20 mouse cellular contexts compared by ENCODE assay signal in genomic region chr12:81905865-81906264, GRCm38 (mm10). TPM values are rescaled to one million over a fixed set of nuclear protein-coding genes. Genes with fewer than 3 reads are reported as not detected.
DNase-seq lines count a peak whose midpoint lies in the region; ATAC-seq and TF ChIP-seq lines count a peak whose summit lies in the region.
"Had no signal": no experiment of that assay in that cellular context is flagged by ENCODE, and none has a peak within 500 bp of the region (broad histone marks: within the 10 kb centered on the region; RNA-seq: fewer than 3 reads in every experiment).

No protein-coding gene starts in this region.

- 37% methylated on average over 2 of the region's 2 CpGs for WGBS in liver, embryonic 12.5 days (ENCODE audit: insufficient replicate concordance)
- WGBS in small intestine, adult 2 months, result 32% methylated on average over 2 of the region's 2 CpGs
- WGBS in embryonic facial prominence, embryonic 10.5 days, result 97% methylated on average over 2 of the region's 2 CpGs
- WGBS in midbrain, embryonic 10.5 days, result 88% methylated on average over 2 of the region's 2 CpGs

- peak; percentile 67 for DNase-seq in gonadal fat pad, adult 2 months (ENCODE audit: low read depth)
- DNase-seq in frontal cortex, postnatal 36 days (ENCODE audit: low spot score in 2 of 2), result no peak
- no peak for DNase-seq in embryonic facial prominence, embryonic 10.5 days (ENCODE audit: low spot score)
- no peak for DNase-seq in midbrain, embryonic 10.5 days (ENCODE audit: low spot score)
- DNase-seq: adrenal gland, postnatal 25 days; B cell, adult 2 months; cerebellum, adult 9-10 months; kidney, postnatal 25 days; layer of hippocampus, postnatal 36 days; right cerebral cortex, adult 18-20 months had no signal

- no peak overlapping the region for H3K9ac ChIP-seq in liver, embryonic 12.5 days
- H3K9ac ChIP-seq: forebrain, embryonic 12.5 days; hindbrain, embryonic 13.5 days; midbrain, embryonic 15.5 days had no signal

- no peak overlapping the region for H3K4me2 ChIP-seq in liver, embryonic 12.5 days
- H3K4me2 ChIP-seq: forebrain, embryonic 12.5 days; hindbrain, embryonic 13.5 days; midbrain, embryonic 15.5 days had no signal

- H3K9me3 ChIP-seq in megakaryocyte, embryonic 14.5 days, result no peaks in the 10 kb centered on the region
- H3K9me3 ChIP-seq in liver, embryonic 12.5 days (replicated peaks), result no peaks in the 10 kb centered on the region
- H3K9me3 ChIP-seq in embryonic facial prominence, embryonic 10.5 days, result no peaks in the 10 kb centered on the region
- H3K9me3 ChIP-seq in midbrain, embryonic 10.5 days (replicated peaks), result no peaks in the 10 kb centered on the region
- H3K9me3 ChIP-seq: forebrain, embryonic 12.5 days; midbrain, embryonic 15.5 days had no signal

- TF ChIP-seq CTCF in small intestine, adult 2 months (IDR thresholded peaks at IDR 0.05; ENCODE audit: extremely low read depth, insufficient read length, insufficient replicate concordance, low read depth, low read length), result no peak

- no peak for TF ChIP-seq POLR2A in small intestine, adult 2 months (IDR thresholded peaks at IDR 0.05; ENCODE audit: low read depth, low read length)

- H3K27ac ChIP-seq in liver, embryonic 12.5 days, result no peak overlapping the region
- H3K27ac ChIP-seq in small intestine, adult 2 months (ENCODE audit: insufficient read depth, low read depth, low read length), result peak overlapping the region; percentile 33; the same call in 1 of the 2 replicates
- no peak overlapping the region for H3K27ac ChIP-seq in embryonic facial prominence, embryonic 10.5 days (replicated peaks)
- no peak overlapping the region for H3K27ac ChIP-seq in midbrain, embryonic 10.5 days (replicated peaks)
- H3K27ac ChIP-seq: forebrain, embryonic 12.5 days; hindbrain, embryonic 13.5 days; midbrain, embryonic 15.5 days had no signal

- H3K36me3 ChIP-seq in megakaryocyte, embryonic 14.5 days (replicated peaks; ENCODE audit: low read length), result peaks cover 27% of the 10 kb centered on the region
- peaks cover 6% of the 10 kb centered on the region; the same call in 1 of the 2 replicates for H3K36me3 ChIP-seq in liver, embryonic 12.5 days
- peaks cover 3% of the 10 kb centered on the region; the same call in 1 of the 2 replicates for H3K36me3 ChIP-seq in small intestine, adult 2 months (ENCODE audit: control insufficient read depth, insufficient read depth, low read length)
- H3K36me3 ChIP-seq in embryonic facial prominence, embryonic 10.5 days (replicated peaks), result peaks cover 19% of the 10 kb centered on the region
- peaks cover 21% of the 10 kb centered on the region for H3K36me3 ChIP-seq in midbrain, embryonic 10.5 days

- no peaks in the 10 kb centered on the region for H3K27me3 ChIP-seq in megakaryocyte, embryonic 14.5 days (replicated peaks)
- no peaks in the 10 kb centered on the region for H3K27me3 ChIP-seq in liver, embryonic 12.5 days (replicated peaks)
- H3K27me3 ChIP-seq in small intestine, adult 2 months (ENCODE audit: control insufficient read depth, insufficient read depth, low read length), result no peaks in the 10 kb centered on the region
- no peaks in the 10 kb centered on the region for H3K27me3 ChIP-seq in embryonic facial prominence, embryonic 10.5 days (replicated peaks; ENCODE audit: low read depth, poor library complexity, severe bottlenecking)
- H3K27me3 ChIP-seq in midbrain, embryonic 10.5 days (ENCODE audit: low read depth, poor library complexity, severe bottlenecking), result no peaks in the 10 kb centered on the region
- H3K27me3 ChIP-seq: CH12.LX; forebrain, embryonic 12.5 days; hindbrain, embryonic 13.5 days; midbrain, embryonic 15.5 days had no signal

- H3K4me1 ChIP-seq in megakaryocyte, embryonic 14.5 days, result peaks cover 59% of the 10 kb centered on the region
- H3K4me1 ChIP-seq in liver, embryonic 12.5 days, result no peaks in the 10 kb centered on the region
- peaks cover 11% of the 10 kb centered on the region for H3K4me1 ChIP-seq in small intestine, adult 2 months (ENCODE audit: control insufficient read depth, insufficient read depth, insufficient read length, low read length)
- H3K4me1 ChIP-seq in embryonic facial prominence, embryonic 10.5 days, result peaks cover 4% of the 10 kb centered on the region; the same call in 1 of the 2 replicates
- H3K4me1 ChIP-seq in midbrain, embryonic 10.5 days, result peaks cover 20% of the 10 kb centered on the region
- H3K4me1 ChIP-seq: forebrain, embryonic 12.5 days had no signal

- no peak for ATAC-seq in megakaryocyte, adult 5-6 weeks (ENCODE audit: poor library complexity, severe bottlenecking)
- peak; percentile 35; the same call in 1 of the 2 replicates for ATAC-seq in liver, embryonic 12.5 days
- ATAC-seq: lung, postnatal 0 days; midbrain, embryonic 15.5 days had no signal

- H3K4me3 ChIP-seq in megakaryocyte, embryonic 14.5 days (replicated peaks), result peak overlapping the region; percentile 38
- H3K4me3 ChIP-seq in liver, embryonic 12.5 days, result no peak overlapping the region
- no peak overlapping the region for H3K4me3 ChIP-seq in small intestine, adult 2 months (ENCODE audit: low read depth, low read length)
- no peak overlapping the region for H3K4me3 ChIP-seq in embryonic facial prominence, embryonic 10.5 days
- no peak overlapping the region for H3K4me3 ChIP-seq in midbrain, embryonic 10.5 days
- H3K4me3 ChIP-seq: forebrain, embryonic 12.5 days; hindbrain, embryonic 13.5 days; midbrain, embryonic 15.5 days; myocyte had no signal

RNA-seq across cellular contexts. Expression of gene Pcnx, which starts 46.0 kb away (rescaled TPM):
- polyA plus RNA-seq in megakaryocyte, embryonic 14.5 days (2012; ENCODE audit: insufficient read depth, low replicate concordance), result 8.0 and 11.5 TPM in 2 replicates
- total RNA-seq in megakaryocyte, adult 5-6 weeks (2015), result 33.1 and 40.1 TPM in 2 replicates
- total RNA-seq in megakaryocyte, adult 5-6 weeks (2017), result 13.1 and 18.8 TPM in 2 replicates
- polyA plus RNA-seq in gonadal fat pad, adult 2 months (2012; rRNA removed), result 30.1 and 42.9 TPM in 2 replicates
- polyA plus RNA-seq in liver, embryonic 12.5 days (2016; fragmentation: Nextera tagmentation; extraction: Ambion mirVana), result 2.7 TPM in 2 replicates
- polyA plus RNA-seq in small intestine, adult 2 months (2012; rRNA removed), result 13.0 and 29.1 TPM in 2 replicates
- polyA plus RNA-seq in embryonic facial prominence, embryonic 10.5 days (2016; fragmentation: Nextera tagmentation; extraction: Ambion mirVana), result 8.0 and 12.5 TPM in 2 replicates
- polyA plus RNA-seq in midbrain, embryonic 10.5 days (2016; fragmentation: Nextera tagmentation; extraction: Ambion mirVana), result 7.9 and 9.5 TPM in 2 replicates
